Mouse (Mus musculus): ENCODE data around the gene Vcp.

DNA sequence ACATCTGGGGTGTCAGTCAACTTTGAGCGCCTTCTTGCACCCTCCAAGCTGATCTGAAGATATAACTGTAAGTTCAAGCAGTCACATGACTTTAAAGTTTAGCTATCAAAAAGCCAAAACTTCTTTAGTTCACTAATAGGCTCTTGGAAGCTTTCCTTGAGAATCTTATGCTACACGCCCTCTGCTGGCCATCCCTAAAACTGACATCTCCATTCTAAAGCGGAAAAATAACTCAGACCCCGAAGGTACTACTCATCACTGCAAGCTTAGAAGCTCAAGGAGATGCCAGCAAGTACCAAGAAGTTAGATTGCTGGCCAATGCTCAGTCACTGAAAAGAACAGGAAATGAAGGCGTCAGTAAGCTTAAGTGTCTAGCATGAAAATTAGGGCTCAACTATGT, 54.4 kb downstream of the Vcp start:
- TF ChIP-seq POLR2A (IDR thresholded peaks at IDR 0.05; ENCODE audit: control insufficient read depth, low read depth, low read length), result no peak
- no peak for TF ChIP-seq CTCF (IDR thresholded peaks at IDR 0.05; ENCODE audit: control insufficient read depth, insufficient read depth, insufficient replicate concordance, low read depth, low read length)
